ENCODE assay signal across 7 mouse cellular contexts in genomic region chr12:85455065-85456058, GRCm38 (mm10). TPM values are rescaled to one million over a fixed set of nuclear protein-coding genes. Genes with fewer than 3 reads are reported as not detected.
DNase-seq lines count a peak whose midpoint lies in the region; ATAC-seq lines count a peak whose summit lies in the region.

No protein-coding gene starts in this region.

- H3K4me3 ChIP-seq in intestine, embryonic 15.5 days (replicated peaks): peak overlapping the region; percentile 42
- peak overlapping the region; percentile 53 for H3K4me3 ChIP-seq in midbrain, embryonic 10.5 days

- peak overlapping the region; percentile 52 for H3K9ac ChIP-seq in intestine, embryonic 15.5 days

- H3K27me3 ChIP-seq in intestine, embryonic 15.5 days (replicated peaks): no peaks in the 10 kb centered on the region
- H3K27me3 ChIP-seq in midbrain, embryonic 10.5 days (ENCODE audit: low read depth, poor library complexity, severe bottlenecking): no peaks in the 10 kb centered on the region; the same call in 1 of the 2 replicates

- H3K27ac ChIP-seq in intestine, embryonic 15.5 days: peak overlapping the region; percentile 94
- peak overlapping the region; percentile 90 for H3K27ac ChIP-seq in midbrain, embryonic 10.5 days (replicated peaks)

- peak; percentile 98 to 99 for DNase-seq in adrenal gland, adult (ENCODE audit: inconsistent age in 2 of 2, low spot score in 1 of 2)
- peak; percentile 99 for DNase-seq in embryo, embryonic 10.5 days (ENCODE audit: low spot score)
- DNase-seq in gastrocnemius, postnatal 25 days: peak; percentile 99
- DNase-seq in left cerebral cortex, postnatal 25 days (ENCODE audit: low spot score in 2 of 2): peak; percentile 98 to 99
- peak; percentile 99 for DNase-seq in midbrain, embryonic 10.5 days (ENCODE audit: low spot score)
- peak; percentile 93 for DNase-seq in right cerebral cortex, postnatal 4 days

- intact Hi-C loops in left cerebral cortex, postnatal 25 days (cut with DNase I): loop anchor here (1.0 kb wide), 4 partner anchors 13 to 32 kb away; partner anchors contain the start of gene Fos

- H3K4me2 ChIP-seq in intestine, embryonic 15.5 days (replicated peaks): peak overlapping the region; percentile 83

- WGBS in intestine, embryonic 15.5 days: 1% methylated on average over 44 of the region's 44 CpGs
- 3% methylated on average over 44 of the region's 44 CpGs for WGBS in midbrain, embryonic 10.5 days

- H3K9me3 ChIP-seq in intestine, embryonic 15.5 days: no peaks in the 10 kb centered on the region
- H3K9me3 ChIP-seq in midbrain, embryonic 10.5 days (replicated peaks): no peaks in the 10 kb centered on the region

- peaks cover 26% of the 10 kb centered on the region for H3K4me1 ChIP-seq in intestine, embryonic 15.5 days (replicated peaks)
- H3K4me1 ChIP-seq in midbrain, embryonic 10.5 days: peaks cover 31% of the 10 kb centered on the region

- peak; percentile 96 for ATAC-seq in intestine, embryonic 15.5 days

- H3K36me3 ChIP-seq in intestine, embryonic 15.5 days: no peaks in the 10 kb centered on the region
- H3K36me3 ChIP-seq in midbrain, embryonic 10.5 days: no peaks in the 10 kb centered on the region

RNA-seq across cellular contexts. Expression of gene Fos, which starts 18.3 kb away (rescaled TPM):
- 10 to 100 TPM in 1 of 2 experiments, 1 to 10 TPM in 1; 5.1 to 11.6 TPM for total RNA-seq in gastrocnemius, postnatal 25 days (2021)
- 4.9 and 5.3 TPM in 2 replicates for polyA plus RNA-seq in intestine, embryonic 15.5 days (2015; fragmentation: Nextera tagmentation; extraction: Ambion mirVana)
- total RNA-seq in left cerebral cortex, postnatal 25 days (2021): 10 to 100 TPM; 47.2 to 55.9 TPM
- 0.54 and 1.1 TPM in 2 replicates for polyA plus RNA-seq in midbrain, embryonic 10.5 days (2016; fragmentation: Nextera tagmentation; extraction: Ambion mirVana)

Comparison
In these comparisons a context has a peak if more than half of its experiments do, and no peak if none do; other contexts are left out.
1. Peak in every context shown above with its lines: DNase-seq, ATAC-seq, H3K4me3 ChIP-seq and H3K27ac ChIP-seq.